Mouse (Mus musculus) heart, adult 11 months (tissue): ENCODE data around the gene Stag1.
"Not testable (repeated sequence)": the region's sequence is repeated elsewhere in the genome, so short reads cannot be mapped to it uniquely, and the experiment has no call there.

Experiments
- DNase-seq: peaks from one replicate; pipeline ENCODE4 v3.0.0; 2022

The Stag1 gene

GRCm38 (mm10) chr9:100689765-100690316 is 92.2 kb downstream of the Stag1 start:
- DNase-seq: no peak

DNA sequence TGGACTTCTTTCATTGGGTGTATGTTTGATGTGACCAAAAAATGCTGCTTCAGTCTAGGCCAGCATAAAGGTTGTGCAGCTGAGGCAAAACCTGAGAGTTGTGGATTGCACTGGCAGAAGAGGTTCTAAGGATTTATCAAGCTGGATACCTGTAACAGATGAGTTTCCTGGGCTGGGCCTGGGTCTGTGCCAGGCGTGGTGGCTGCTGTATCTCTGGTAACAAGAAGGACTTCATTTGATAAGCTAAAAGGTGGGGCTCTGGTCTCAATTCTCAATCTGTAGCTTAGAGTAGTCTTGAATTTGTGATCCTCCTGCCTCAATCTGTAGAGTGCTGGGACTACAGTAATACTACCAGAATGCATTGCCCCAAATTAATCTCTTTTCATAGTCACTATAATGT is 94.6 kb downstream of the Stag1 start:
- DNase-seq: no peak

DNA sequence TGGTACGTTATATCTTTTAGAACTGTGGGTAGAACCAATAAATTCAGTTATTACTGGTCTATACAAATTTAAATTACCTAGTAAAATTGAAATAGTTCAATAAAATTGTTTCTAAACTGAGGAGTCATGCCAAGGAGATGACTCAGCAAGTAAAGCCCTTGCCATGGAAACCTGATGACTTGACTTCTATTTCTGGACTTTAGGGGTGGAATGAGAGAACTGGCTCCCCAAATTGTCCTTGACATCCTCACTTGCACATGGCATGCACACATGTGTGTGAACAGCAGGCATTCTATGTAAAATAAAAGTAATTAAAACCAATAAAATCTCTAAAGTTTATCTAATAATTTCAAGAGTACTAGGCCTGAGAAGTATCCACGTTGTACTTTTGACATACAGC is 98.9 kb downstream of the Stag1 start:
- DNase-seq: peak; percentile 84

GRCm38 (mm10) chr9:100707644-100708043 is 110.0 kb downstream of the Stag1 start:
- no peak for DNase-seq

GRCm38 (mm10) chr9:100711665-100712064 is 114.1 kb downstream of the Stag1 start:
- no peak for DNase-seq

DNA sequence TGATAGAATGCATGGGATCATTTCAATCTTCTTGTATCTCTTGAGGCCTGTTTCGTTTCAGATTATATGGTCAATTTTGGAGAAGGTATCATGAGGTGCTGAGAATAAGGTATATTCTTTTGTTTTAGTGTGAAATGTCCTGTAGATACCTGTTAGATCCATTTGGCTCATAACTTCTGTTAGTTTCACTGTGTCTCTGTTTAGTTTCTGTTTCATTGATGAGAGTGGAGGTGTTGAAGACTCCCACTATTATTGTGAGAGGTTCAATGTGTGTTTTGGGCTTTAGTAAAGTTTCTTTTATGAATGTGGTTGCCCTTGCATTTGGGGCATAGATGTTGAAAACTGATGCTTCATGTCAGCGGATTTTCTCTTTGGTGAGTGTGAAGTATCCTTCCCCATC is 127.2 kb downstream of the Stag1 start:
- DNase-seq: not testable (repeated sequence)

- no peak for DNase-seq
Measured at GRCm38 (mm10) chr9:100731839-100732238, 134.2 kb downstream of the Stag1 start.

DNA sequence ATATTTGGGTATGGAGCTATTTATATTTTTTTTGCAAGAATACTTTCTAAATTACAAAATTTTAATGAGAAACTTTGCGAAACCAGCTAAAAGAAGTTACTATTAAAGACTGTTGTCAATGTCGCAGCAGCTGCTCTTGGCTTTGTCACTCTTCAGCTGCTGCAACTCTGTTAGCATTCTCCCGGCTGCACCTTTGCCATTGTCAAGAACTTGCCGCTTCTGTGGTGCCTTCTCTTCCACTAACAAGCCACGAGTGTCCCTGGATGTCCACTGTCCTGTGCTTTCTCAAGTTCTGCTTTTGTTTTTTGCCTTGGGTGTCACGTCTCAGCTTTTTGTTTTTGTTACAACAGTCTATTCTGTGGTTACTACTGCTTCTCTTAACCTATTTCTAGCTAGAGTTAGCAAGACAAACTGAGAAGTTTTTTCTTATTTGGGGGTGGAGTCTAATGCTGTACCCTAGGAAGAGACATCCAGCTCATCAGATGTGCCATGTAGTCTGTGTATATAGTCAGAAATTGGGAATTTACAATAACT is 136.4 kb downstream of the Stag1 start:
- DNase-seq: no peak

DNA sequence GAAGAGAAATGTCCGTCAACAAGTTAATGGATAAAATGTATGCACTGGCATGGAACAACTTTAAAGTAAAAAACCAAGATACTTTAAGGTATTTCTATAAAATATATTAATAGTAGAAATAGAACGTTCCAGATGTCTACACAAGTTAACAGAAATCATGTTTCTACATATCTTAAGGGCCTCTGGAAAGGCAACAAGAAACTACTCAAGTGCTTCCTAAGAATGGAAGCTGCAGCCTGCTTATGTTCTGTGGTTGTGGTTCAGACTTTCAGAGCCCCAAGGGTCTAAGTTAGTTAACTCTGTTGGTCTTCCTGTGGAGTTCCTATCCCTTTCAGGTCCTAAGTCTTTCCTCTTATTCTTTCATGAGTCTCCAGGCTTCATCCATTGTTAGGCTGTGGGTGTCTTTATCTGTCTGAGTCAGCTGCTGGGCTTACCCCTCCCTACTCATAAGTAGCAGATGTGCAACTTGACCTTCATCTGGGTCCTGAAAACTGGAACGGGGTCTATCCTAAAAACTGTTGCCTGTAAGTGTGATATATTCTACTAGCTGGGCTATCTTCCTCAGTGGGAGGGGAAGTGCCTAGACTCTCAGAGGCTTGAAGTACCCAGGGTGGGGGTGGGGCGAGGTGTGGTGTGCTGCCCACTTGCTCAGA is 138.5 kb downstream of the Stag1 start:
- DNase-seq: no peak

- no peak for DNase-seq
Measured at GRCm38 (mm10) chr9:100736646-100737031, 139.0 kb downstream of the Stag1 start.

GRCm38 (mm10) chr9:100777238-100777637 is 179.6 kb downstream of the Stag1 start:
- DNase-seq: peak; percentile 92

GRCm38 (mm10) chr9:100865984-100866383 is 268.4 kb downstream of the Stag1 start:
- no peak for DNase-seq

GRCm38 (mm10) chr9:100869635-100870034 is 272.0 kb downstream of the Stag1 start:
- no peak for DNase-seq

GRCm38 (mm10) chr9:100896111-100896510 is 298.5 kb downstream of the Stag1 start:
- no peak for DNase-seq

DNA sequence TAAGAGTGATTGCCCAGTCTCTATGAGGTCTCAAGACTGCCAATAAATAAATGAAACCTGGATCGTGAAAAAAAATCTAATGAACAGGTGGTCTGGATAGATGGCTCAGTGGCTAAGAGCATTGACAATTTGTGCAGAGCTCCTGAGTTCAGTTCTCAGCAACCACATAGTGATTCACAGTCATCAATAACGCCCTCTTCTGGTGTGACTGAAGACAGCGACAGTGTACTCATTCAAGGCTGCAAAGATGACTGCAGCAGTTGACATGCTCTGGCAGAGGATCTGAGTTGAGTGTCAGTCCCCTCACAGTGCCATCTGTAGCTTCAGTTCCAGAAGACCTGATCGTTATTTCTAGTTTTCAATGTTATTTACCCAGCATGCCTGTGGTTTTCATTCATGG is 300.4 kb downstream of the Stag1 start:
- no peak for DNase-seq

GRCm38 (mm10) chr9:100910352-100910751 is 312.8 kb downstream of the Stag1 start:
- DNase-seq: no peak

DNA sequence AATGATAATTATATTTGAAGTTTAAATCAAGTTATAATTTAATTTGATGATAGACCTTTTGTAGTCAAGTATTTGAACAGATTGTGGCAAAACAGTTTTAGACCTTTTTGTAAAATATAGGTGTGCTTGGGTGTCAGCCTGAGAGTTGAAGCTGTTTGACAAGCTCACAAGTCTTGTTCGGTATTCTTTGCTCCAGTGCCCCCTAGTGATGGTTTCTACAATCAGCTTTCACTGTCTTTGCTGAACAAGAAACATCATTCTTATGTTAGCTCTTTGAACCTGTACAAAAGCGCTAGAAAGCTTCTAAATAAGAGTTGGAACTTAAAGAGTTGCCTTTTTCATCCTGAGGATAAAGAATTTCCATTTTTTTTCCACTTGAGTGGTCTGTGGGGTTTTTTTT is 319.5 kb downstream of the Stag1 start:
- DNase-seq: no peak

- no peak for DNase-seq
Measured at GRCm38 (mm10) chr9:100926629-100927028, 329.0 kb downstream of the Stag1 start.

DNA sequence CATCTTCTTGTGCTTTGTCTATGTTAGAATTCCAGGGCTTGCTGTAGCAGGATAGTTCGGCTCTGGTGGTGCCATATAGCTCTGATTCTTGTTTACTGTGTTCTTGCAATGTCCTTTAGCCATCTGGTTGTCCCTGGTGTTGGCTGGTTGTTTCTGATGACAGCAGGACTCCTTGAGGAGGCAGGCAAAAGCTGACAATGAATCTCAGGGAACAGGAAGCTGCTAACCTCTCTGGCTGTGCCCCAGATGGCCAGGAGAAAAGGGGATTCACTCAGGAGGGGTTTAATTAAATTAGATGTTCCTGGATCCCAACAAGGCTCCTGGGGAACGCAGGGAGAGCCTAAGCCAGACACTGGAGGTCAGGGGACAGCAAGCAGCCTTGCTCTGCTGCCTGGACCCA is 344.4 kb downstream of the Stag1 start:
- no peak for DNase-seq

- DNase-seq: no peak
Measured at GRCm38 (mm10) chr9:100944677-100945365, 347.2 kb downstream of the Stag1 start.

- DNase-seq: peak; percentile 88
Measured at GRCm38 (mm10) chr9:100951481-100951880, 353.9 kb downstream of the Stag1 start.

DNA sequence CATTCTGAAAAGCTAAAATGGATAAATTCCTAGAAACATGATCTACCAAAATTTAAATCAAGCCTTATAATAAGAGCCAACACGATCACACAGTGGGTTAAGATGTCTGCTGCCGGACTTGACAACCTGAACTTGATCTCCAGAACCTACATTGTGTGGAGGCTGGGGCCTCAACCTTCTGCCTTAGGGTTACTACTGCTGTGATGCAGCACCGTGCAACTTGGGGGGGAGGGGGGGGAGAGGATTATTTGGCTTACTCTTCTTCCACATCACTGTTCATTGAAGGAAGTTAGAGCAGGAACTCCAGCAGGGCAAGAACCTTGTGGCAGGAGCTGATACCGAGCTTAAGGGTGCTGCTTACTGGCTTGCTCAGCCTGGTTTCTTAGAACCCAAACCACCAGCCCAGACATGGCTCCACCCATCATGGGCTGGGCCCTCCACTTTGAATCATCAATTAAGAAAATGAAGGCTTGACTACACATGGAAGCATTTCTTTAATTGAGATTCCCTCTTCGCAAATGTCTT is 365.4 kb downstream of the Stag1 start:
- DNase-seq: peak; percentile 70

DNA sequence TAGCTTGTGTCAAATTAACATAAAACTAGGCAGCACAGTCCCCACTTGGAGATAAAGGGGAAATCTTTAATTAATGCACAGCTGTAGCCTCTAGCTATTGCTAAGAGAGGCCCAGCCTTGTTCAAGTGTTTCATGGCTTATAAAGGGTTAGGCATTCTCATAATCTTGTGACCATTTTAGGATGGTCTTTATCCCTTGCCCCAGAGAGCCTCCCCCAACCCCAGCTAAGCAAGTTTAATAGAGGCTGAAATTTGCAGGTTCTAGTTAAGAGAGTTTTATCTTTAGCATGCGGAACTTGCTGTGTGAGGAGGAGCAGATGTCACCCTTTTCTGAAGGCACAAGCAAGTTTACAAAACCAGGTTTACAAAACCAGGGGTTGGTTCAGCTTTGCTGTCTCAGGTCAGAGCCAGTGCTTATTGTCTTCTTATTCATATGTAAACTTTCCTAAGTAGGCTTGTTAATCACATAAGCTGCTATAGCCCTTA is 365.9 kb downstream of the Stag1 start:
- peak; percentile 18 for DNase-seq

GRCm38 (mm10) chr9:100964106-100964505 is 366.5 kb downstream of the Stag1 start:
- peak; percentile 22 for DNase-seq
